Mouse (Mus musculus) CH12.LX (cell line): ENCODE results near the gene Naa25. TPM values are rescaled to one million over a fixed set of nuclear protein-coding genes. Genes with fewer than 3 reads are reported as not detected.

Experiments
- DNase-seq: peaks from one replicate; pipeline ENCODE4 v3.0.0-alpha.2; 2013; ENCODE audit errors: extremely low read depth
- H3K27ac ChIP-seq: 2 replicates; pipeline ENCODE4 v1.5.1; 2012; ENCODE audit warnings: low read depth, mild to moderate bottlenecking, control low read depth, moderate library complexity; ENCODE audit not compliant: insufficient read depth
- H3K27me3 ChIP-seq: replicated peaks from 2 replicates; pipeline ENCODE3; 2012; ENCODE audit warnings: inconsistent platforms
- H3K36me3 ChIP-seq, 2 experiments: replicated peaks in 1 of 2; 2 replicates each; pipeline versions ENCODE3 to v1.6.1; 2012; ENCODE audit warnings: inconsistent platforms in 1 of 2, low read length in 1 of 2, mild to moderate bottlenecking in 1 of 2, mixed read lengths in 1 of 2, moderate library complexity in 1 of 2; ENCODE audit not compliant: control insufficient read depth in 1 of 2, insufficient read depth in 1 of 2
- H3K4me1 ChIP-seq, 2 experiments: 2 replicates each; pipeline ENCODE4 v1.6.1; 2012; ENCODE audit warnings: inconsistent platforms in 1 of 2, moderate library complexity in 1 of 2; ENCODE audit not compliant: insufficient read depth in 2 of 2, control insufficient read depth in 1 of 2
- H3K4me2 ChIP-seq: 2 replicates; pipeline ENCODE4 v1.6.1; 2012; ENCODE audit warnings: low read depth, mild to moderate bottlenecking, control low read depth; ENCODE audit not compliant: poor library complexity, insufficient read depth, severe bottlenecking
- H3K4me3 ChIP-seq, 3 experiments: fragments of 150-350 bp in 1 of 3; sonication (generic) in 1 of 3; replicated peaks in 1 of 3; 2 replicates each; pipeline versions ENCODE3 to v1.5.1; 2011 to 2012; ENCODE audit warnings: low read depth in 2 of 3, low read length in 2 of 3, mild to moderate bottlenecking in 2 of 3, moderate library complexity in 2 of 3, control low read depth in 1 of 3, improper control_type of control experiment in 1 of 3, inconsistent platforms in 1 of 3, mixed read lengths in 1 of 3; ENCODE audit not compliant: poor library complexity in 1 of 3
- H3K79me2 ChIP-seq: replicated peaks from 2 replicates; pipeline ENCODE4 v1.6.1; 2012; ENCODE audit warnings: mild to moderate bottlenecking, moderate library complexity; ENCODE audit not compliant: control insufficient read depth, poor library complexity, insufficient read depth, severe bottlenecking; ENCODE audit errors: extremely low read depth
- H3K9ac ChIP-seq: 2 replicates; pipeline ENCODE4 v1.6.1; 2012; ENCODE audit warnings: low read depth, mild to moderate bottlenecking, control low read depth, moderate library complexity; ENCODE audit not compliant: insufficient read depth
- H3K9me3 ChIP-seq: replicated peaks from 2 replicates; pipeline ENCODE3; 2012; ENCODE audit warnings: low read length, inconsistent platforms, mixed read lengths
- E2F4 ChIP-seq: IDR thresholded peaks from 2 replicates; pipeline ENCODE4 v1.6.1; 2011; ENCODE audit warnings: low read depth, low read length, improper control_type of control experiment; ENCODE audit not compliant: insufficient replicate concordance
- ELF1 ChIP-seq: IDR thresholded peaks from 2 replicates; pipeline ENCODE4 v1.6.1; 2014; ENCODE audit warnings: low read depth, mild to moderate bottlenecking, inconsistent platforms, low read length, improper control_type of control experiment
- EP300 ChIP-seq: IDR thresholded peaks from 2 replicates; pipeline ENCODE4 v1.6.1; 2011; ENCODE audit warnings: low read length, improper control_type of control experiment
- ETS1 ChIP-seq: conservative IDR thresholded peaks from 2 replicates; pipeline ENCODE4 v1.6.1; 2012; ENCODE audit warnings: low read depth, mild to moderate bottlenecking, inconsistent platforms, low read length, improper control_type of control experiment, moderate library complexity
- GABPA ChIP-seq: IDR thresholded peaks from 2 replicates; pipeline ENCODE4 v1.6.1; 2012; ENCODE audit warnings: low read depth, low read length, improper control_type of control experiment, inconsistent platforms; ENCODE audit not compliant: insufficient replicate concordance
- IRF4 ChIP-seq: IDR thresholded peaks from 2 replicates; pipeline ENCODE4 v1.6.1; 2014; ENCODE audit warnings: low read depth, mild to moderate bottlenecking, inconsistent platforms, low read length, improper control_type of control experiment
- JUND ChIP-seq: conservative IDR thresholded peaks from 2 replicates; pipeline ENCODE4 v1.6.1; 2011; ENCODE audit warnings: low read depth, low read length, improper control_type of control experiment
- MAX ChIP-seq: IDR thresholded peaks from 2 replicates; pipeline ENCODE4 v1.6.1; 2011; ENCODE audit warnings: low read length, improper control_type of control experiment
- MAZ ChIP-seq: IDR thresholded peaks from 2 replicates; pipeline ENCODE4 v1.6.1; 2012; ENCODE audit warnings: low read depth, mild to moderate bottlenecking, inconsistent platforms, low read length, improper control_type of control experiment, moderate library complexity
- MEF2A ChIP-seq: IDR thresholded peaks from 2 replicates; pipeline ENCODE4 v1.6.1; 2014; ENCODE audit warnings: low read depth, mild to moderate bottlenecking, inconsistent platforms, low read length, improper control_type of control experiment, borderline replicate concordance
- MXI1 ChIP-seq: IDR thresholded peaks from 2 replicates; pipeline ENCODE4 v1.6.1; 2011; ENCODE audit warnings: mild to moderate bottlenecking, low read depth, low read length, improper control_type of control experiment
- PAX5 ChIP-seq: IDR thresholded peaks from 2 replicates; pipeline ENCODE4 v1.6.1; 2012; ENCODE audit warnings: low read length, inconsistent platforms, mixed read lengths
- POLR2A ChIP-seq: IDR thresholded peaks from 2 replicates; pipeline ENCODE4 v1.6.1; 2011; ENCODE audit warnings: low read depth, mild to moderate bottlenecking, improper control_type of control experiment, low read length
- POLR2AphosphoS2 ChIP-seq: IDR thresholded peaks from 2 replicates; pipeline ENCODE4 v1.6.1; 2011; ENCODE audit warnings: low read depth, low read length, improper control_type of control experiment
- RAD21 ChIP-seq: IDR thresholded peaks from 2 replicates; pipeline ENCODE4 v1.6.1; 2011; ENCODE audit warnings: low read depth, mild to moderate bottlenecking, low read length, improper control_type of control experiment, moderate library complexity
- RCOR1 ChIP-seq: conservative IDR thresholded peaks from 2 replicates; pipeline ENCODE4 v1.6.1; 2012; ENCODE audit warnings: low read depth, mild to moderate bottlenecking, inconsistent platforms, low read length, improper control_type of control experiment
- SIN3A ChIP-seq: IDR thresholded peaks from 2 replicates; pipeline ENCODE4 v1.6.1; 2012; ENCODE audit warnings: low read length, improper control_type of control experiment, inconsistent platforms
- UBTF ChIP-seq: IDR thresholded peaks from 2 replicates; pipeline ENCODE4 v1.6.1; 2012; ENCODE audit warnings: low read depth, mild to moderate bottlenecking, inconsistent platforms, low read length, improper control_type of control experiment, moderate library complexity
- USF1 ChIP-seq: IDR thresholded peaks from 2 replicates; pipeline ENCODE4 v1.6.1; 2014; ENCODE audit warnings: low read depth, mild to moderate bottlenecking, inconsistent platforms, low read length, improper control_type of control experiment
- ZC3H11A ChIP-seq: IDR thresholded peaks from 2 replicates; pipeline ENCODE4 v1.6.1; 2012; ENCODE audit warnings: low read depth, mild to moderate bottlenecking, inconsistent platforms, low read length, improper control_type of control experiment
- ZKSCAN1 ChIP-seq: IDR thresholded peaks from 2 replicates; pipeline ENCODE4 v1.6.1; 2012; ENCODE audit warnings: low read depth, inconsistent platforms, low read length, improper control_type of control experiment, borderline replicate concordance
- ZMIZ1 ChIP-seq: IDR thresholded peaks from 2 replicates; pipeline ENCODE4 v1.6.1; 2012; ENCODE audit warnings: low read depth, mild to moderate bottlenecking, inconsistent platforms, low read length, improper control_type of control experiment
- ZNF384 ChIP-seq: IDR thresholded peaks from 2 replicates; pipeline ENCODE4 v1.6.1; 2012; ENCODE audit warnings: low read depth, low read length, improper control_type of control experiment, inconsistent platforms
- dilution Hi-C: fragments of 300-500 bp; cut with MboI; formaldehyde crosslinking; loops from 2 replicates; pipeline ENCODE4 v1.14.3; 2020; ENCODE audit warnings: low sequenced_read_pairs; ENCODE audit not compliant: extremely low pct_unique_long_range_greater_than_20kb, extremely low pct_ligation_motif_present
- in situ Hi-C: fragments of 300-500 bp; cut with MboI; formaldehyde crosslinking; loops from 3 replicates; pipeline ENCODE4 v1.14.3; 2019; ENCODE audit warnings: low sequenced_read_pairs, low pct_ligation_motif_present, low pct_unique_long_range_greater_than_20kb, mixed read lengths
- polyA plus RNA-seq: library from polyadenylated mRNA; unstranded; fragments of >175 nt; gene quantifications from 2 replicates; pipeline ENCODE4 v1.2.1, GENCODE M21; 2012; ENCODE audit warnings: low read depth; ENCODE audit not compliant: insufficient read length
- total RNA-seq, 2 experiments: library from RNA; depleted of rRNA; stranded (reverse); fragments of 300-350 nt in 1 of 2; fragments of >200 nt in 1 of 2; gene quantifications; 2 replicates each; pipeline ENCODE4 v1.2.3; 2012 to 2014

Gene Naa25
- total and polyA plus RNA-seq, 3 experiments, result 41.3 to 60.3 (median 59.7) TPM

DNA sequence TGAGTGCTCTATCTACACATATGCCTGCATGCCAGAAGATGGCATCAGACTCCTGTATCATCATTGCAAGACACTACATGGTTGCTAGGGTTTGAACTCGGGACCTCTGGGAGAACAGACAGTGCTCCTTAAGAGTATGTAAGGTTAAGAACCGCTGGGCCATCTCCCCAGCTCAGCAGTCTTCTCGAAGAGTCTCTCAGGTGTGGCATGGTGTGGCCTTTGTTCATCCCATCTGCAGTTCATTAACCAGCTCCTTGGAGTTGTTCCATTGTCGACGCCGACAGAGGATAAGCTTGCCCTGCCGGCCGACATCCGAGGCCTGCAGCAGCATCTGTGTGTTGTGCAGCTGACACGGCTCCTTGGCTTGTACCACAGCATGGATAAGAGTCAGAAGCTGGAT is 25.6 kb downstream of the Naa25 start:
- no peak for TF ChIP-seq USF1
- TF ChIP-seq MAX, result no peak
- TF ChIP-seq RAD21, result no peak
- TF ChIP-seq ZNF384, result no peak
- no peak for TF ChIP-seq POLR2A
- TF ChIP-seq EP300, result no peak
- no peak for TF ChIP-seq ZMIZ1
- TF ChIP-seq IRF4, result no peak
- TF ChIP-seq ETS1, result no peak
- no peak for TF ChIP-seq ZC3H11A
- no peak for TF ChIP-seq E2F4
- no peak for TF ChIP-seq MAZ
- no peak for TF ChIP-seq MEF2A
- no peak for TF ChIP-seq JUND
- no peak for TF ChIP-seq GABPA
- no peak for TF ChIP-seq UBTF
- Histone ChIP-seq H3K9me3 (no peaks in the 10 kb centered on the region), H3K36me3 (peaks cover 83 to 97% of the 10 kb centered on the region in 2 experiments), H3K9ac (no peak overlapping the region), H3K79me2 (0 out of 2 replicates have a peak, but pooled peaks cover 5% of the 10 kb centered on the region), H3K27ac (no peak overlapping the region), H3K4me3 (no peak overlapping the region), H3K4me2 (no peak overlapping the region), H3K27me3 (no peaks in the 10 kb centered on the region), H3K4me1 (peaks cover 0 to 20% of the 10 kb centered on the region in 2 experiments; a peak in 2 of 4 replicates)
- in situ Hi-C loops (no loop called here), dilution Hi-C loops (no loop called here)
- DNase-seq, result no peak

DNA sequence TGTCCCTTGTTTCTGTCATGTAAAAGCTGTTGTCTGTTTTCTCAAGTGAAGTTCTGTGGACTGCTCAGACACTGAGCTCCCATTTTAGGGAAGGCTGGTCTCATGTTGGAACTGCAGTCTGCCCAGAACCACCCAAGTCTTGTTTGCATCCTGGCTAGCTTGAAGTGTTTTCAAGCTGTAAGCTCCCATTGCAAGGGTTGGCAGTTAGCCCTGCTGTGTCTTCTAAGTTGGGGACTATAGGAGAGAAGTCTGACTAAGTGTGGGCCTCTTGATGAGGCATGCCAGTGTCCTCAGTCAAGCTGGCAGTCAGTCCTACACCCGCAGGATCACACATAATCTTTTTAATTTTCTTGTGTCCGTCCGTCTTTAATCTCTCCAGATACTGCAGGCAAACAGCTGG is 31.2 kb downstream of the Naa25 start:
- no peak overlapping the region for H3K9ac ChIP-seq
- TF ChIP-seq IRF4 (no peak), SIN3A (no peak), ELF1 (no peak), MXI1 (no peak), MAX (no peak), RCOR1 (no peak), MEF2A (no peak), ZNF384 (no peak), USF1 (no peak), PAX5 (no peak), GABPA (no peak), ZKSCAN1 (no peak), ZC3H11A (no peak), ZMIZ1 (no peak), POLR2AphosphoS2 (no peak), RAD21 (no peak), MAZ (no peak)
- TF ChIP-seq, all 38 proteins: peak for 0
- DNase-seq, result no peak
- dilution Hi-C loops (no loop called here), in situ Hi-C loops (no loop called here)
- Histone ChIP-seq H3K79me2 (0 out of 2 replicates have a peak, but pooled peaks cover 3% of the 10 kb centered on the region), H3K9me3 (no peaks in the 10 kb centered on the region), H3K4me3 (no peak overlapping the region), H3K4me2 (no peak overlapping the region), H3K36me3 (peaks cover 91 to 98% of the 10 kb centered on the region in 2 experiments), H3K27ac (no peak overlapping the region), H3K27me3 (no peaks in the 10 kb centered on the region), H3K4me1 (peaks cover 0 to 9% of the 10 kb centered on the region in 2 experiments; a peak in 1 of 4 replicates)
